Mouse (Mus musculus): ENCODE results near the gene Gm4787.
"Not testable (repeated sequence)": the region's sequence is repeated elsewhere in the genome, so short reads cannot be mapped to it uniquely, and the experiment has no call there.

GRCm38 (mm10) chr12:81379364-81379763, at the start of gene Gm4787:
- TF ChIP-seq CTCF (IDR thresholded peaks at IDR 0.05; ENCODE audit: borderline replicate concordance, insufficient read depth, low read depth, low read length); POLR2A (IDR thresholded peaks at IDR 0.05; ENCODE audit: borderline replicate concordance, insufficient read depth, low read length): not testable (repeated sequence)
